Mouse (Mus musculus) c-Kit-positive CD71-positive TER-119-positive erythroid progenitor cells, embryonic 14.5 days (primary cell): Measurements from ENCODE around the gene Csnk1g2.
"Not testable (repeated sequence)": the region's sequence is repeated elsewhere in the genome, so short reads cannot be mapped to it uniquely, and the experiment has no call there.

Experiments
- DNase-seq: peaks from one replicate; pipeline ENCODE4 v3.0.0-alpha.2; 2013; ENCODE audit warnings: low spot score

The Csnk1g2 gene

GRCm38 (mm10) chr10:80623457-80624191, 986 bp downstream of the Csnk1g2 start:
- DNase-seq, result no peak

DNA sequence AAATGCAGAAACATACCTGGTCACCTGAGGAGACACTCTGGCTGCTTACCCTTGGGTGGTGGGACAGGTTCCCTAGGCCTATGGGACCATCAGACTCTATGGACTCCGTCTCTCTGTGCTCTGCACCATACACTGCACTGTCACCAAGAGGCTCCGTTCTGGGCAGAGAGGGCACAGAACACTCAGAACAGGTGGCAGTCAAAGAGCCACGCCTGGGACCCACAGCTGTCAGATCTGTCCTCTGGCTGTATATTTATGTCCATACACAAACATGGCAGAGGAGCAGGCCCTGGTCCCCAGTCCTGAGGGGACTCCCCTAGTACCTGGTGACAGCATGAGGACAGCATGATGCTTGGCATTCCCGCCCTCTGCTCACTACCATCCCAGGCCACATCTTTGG, 3.1 kb downstream of the Csnk1g2 start:
- DNase-seq, result no peak

GRCm38 (mm10) chr10:80627685-80628084, 5.0 kb downstream of the Csnk1g2 start:
- DNase-seq, result no peak

DNA sequence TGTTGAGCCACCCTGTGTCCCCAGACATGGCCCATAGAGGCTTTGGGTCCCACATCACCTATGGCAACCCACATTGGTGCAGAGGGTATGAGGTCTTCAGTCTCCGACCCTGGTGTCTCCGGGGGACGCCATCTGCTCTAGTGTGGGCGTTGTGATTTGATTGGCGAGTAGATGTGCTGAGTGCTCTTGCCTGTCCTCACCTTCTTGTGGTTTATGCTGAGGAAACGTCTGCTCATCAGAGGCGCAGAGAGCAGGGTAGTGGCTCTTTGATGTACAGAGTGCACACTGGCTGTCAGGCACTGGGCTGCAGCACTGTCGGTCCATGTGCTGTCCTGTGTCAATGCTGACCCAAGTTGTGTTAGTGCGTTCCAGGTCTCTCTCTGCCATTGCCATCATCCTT, 6.3 kb downstream of the Csnk1g2 start:
- no peak for DNase-seq

DNA sequence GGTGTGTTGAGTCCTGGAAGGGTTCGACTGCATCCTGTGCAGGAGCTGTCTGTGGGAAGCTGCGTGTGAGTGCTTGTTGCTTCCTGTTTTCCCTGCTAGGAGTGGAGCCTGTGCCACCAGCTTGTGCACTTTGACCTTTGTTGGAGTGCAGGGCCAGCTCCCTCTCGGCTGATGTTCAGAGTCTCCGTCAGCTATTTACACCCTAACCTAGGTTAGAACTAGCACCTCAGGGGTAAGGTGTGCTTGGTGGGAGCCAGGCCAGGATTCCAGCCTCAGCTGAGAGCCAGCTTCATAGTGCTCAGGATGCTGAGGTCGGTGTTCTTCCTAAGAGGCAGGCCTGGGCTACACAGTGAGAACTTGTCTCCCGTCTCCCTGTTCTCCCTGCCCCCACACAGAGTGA, 12.7 kb downstream of the Csnk1g2 start:
- DNase-seq, result no peak

DNA sequence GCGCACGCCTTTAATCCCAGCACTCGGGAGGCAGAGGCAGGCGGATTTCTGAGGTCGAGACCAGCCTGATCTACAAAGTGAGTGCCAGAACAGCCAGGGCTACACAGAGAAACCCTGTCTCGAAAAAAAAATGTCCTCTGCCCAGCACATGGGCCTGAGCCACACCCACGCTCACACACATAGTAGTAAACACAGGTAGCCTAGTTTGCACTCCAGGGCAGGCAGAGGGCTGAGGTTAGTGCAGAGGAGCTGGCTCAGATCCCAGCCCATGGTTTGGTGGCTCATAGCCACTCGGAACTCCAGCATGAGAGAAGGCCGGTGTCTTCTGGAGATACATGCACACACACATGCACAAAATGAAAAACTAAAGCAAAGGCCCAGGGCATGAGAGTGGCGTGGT, 24.3 kb downstream of the Csnk1g2 start:
- no peak for DNase-seq

GRCm38 (mm10) chr10:80649910-80650309, 27.3 kb downstream of the Csnk1g2 start:
- DNase-seq, result not testable (repeated sequence)

- no peak for DNase-seq
Observed at GRCm38 (mm10) chr10:80650392-80650791, 27.8 kb downstream of the Csnk1g2 start.

DNA sequence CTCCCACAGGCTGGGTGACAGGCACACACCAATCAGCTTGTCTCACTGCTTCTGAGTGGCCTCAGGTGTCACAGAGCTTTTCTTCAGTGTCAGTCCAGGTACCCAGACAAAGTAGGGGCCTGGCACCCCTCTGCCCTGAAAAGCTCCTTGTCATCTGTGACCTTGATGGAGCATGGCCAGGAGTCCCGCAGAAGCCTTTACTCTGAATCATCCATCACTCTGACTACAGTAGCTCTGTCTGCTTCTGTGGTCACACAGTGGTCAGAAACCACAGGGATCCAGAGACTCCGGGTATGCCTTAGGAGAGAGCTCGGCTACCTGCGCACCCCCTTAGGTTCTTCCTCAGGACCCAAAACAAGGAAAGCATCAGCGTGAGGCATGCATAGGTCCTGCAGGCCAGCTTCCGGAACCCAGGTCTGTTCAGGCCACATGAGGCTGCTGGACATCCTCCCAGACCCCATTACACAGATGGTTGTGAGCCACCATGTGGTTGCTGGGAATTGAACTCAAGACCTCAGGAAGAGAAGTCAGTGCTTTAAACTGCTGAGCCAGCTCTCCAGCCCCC, 30.6 kb downstream of the Csnk1g2 start:
- DNase-seq, result no peak

DNA sequence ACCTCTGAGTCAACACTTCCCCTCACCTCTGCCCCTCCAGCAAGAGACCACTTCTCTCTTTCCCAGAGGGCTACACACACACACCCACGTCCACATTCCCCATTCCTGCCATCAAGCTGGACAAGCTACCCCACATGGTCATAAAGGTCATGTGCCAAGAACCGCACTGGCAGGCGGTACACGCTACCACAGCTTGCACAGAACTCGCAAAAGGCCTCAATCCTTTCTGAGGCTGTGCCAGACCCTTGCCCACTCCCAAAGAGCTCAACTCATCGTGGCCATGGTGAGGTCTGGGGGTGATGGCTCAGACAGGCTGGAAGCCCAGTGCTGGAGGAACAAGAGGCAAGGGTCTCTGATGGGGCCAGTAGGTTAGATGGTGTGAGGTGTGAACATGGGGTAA, 32.2 kb downstream of the Csnk1g2 start:
- no peak for DNase-seq

DNA sequence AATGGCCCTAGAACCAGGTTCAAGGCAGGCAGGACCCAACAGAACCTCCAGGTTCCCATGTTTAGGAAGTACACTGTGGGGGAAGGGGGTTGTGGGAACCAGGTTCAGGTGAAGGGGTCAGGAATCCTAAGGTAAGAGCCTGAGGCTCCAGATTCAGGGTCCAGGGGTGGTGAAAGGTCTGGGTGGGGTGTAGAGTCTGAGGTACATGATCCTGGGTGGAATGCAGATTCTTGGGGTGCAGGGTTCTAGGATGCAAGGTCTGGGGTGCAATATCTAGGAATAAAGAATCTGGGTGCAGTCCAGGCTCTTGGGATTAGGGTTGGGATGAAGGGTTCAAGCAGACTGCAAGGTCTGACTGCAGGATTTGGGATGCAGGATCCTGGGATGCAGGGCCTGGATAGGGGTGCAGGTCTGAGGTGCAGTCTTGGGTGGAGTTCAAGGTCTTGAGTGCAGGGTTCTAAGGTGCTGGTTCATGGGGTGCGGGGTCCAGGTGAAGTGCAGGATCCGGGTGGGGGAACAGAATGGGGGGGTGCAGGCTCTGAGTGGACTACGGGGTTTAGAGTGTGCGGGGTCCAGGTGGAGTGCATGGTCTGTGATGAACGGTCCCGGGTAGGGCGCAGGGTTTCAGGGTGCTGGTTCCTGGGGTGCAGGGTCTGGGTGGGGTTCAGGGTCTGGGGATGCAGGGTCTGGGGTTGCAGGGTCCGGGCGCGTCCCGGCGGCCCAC, 32.9 kb downstream of the Csnk1g2 start:
- no peak for DNase-seq

DNA sequence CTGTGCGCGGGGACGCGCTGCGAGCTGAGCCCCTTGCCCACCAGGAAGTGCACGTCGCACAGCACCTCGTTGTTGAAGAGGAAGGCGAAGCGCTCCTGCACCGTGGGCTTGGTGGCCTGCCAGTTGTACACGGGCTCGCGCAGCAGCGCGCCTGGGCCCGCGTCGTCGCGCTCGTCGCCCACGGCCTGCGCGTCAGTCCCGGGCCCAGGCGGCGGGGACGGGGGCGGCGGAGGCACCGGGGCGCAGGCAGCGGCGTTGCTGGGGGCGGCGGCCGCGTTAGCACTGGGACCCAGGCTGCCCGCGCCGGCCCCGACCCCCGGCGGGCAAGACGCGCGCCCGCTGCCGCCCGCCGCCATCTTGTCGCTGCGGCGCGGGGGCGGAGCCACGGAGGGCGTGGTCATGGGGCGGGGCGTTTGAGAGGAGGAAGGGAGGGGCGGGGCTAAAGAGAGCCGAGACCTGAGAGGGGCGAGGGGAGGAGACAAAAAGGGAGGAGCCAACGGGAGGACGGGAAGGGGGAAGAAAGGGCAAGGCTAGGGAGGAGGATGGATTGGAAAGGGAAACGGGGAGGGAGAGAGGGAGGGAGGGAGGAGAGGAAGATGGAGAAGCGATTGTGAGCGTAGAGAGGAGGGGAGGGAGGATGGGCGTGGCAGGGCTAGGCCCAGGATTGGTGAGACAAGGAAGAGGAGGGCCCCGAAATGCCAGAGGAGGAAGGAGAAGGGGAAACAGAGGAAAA, 33.7 kb downstream of the Csnk1g2 start:
- peak; percentile 95 for DNase-seq

GRCm38 (mm10) chr10:80656863-80657623, 34.4 kb downstream of the Csnk1g2 start, which contains the start of gene Btbd2:
Btbd2 (minus strand) TSS chr10:80657071.
- DNase-seq, result peak; percentile 65

DNA sequence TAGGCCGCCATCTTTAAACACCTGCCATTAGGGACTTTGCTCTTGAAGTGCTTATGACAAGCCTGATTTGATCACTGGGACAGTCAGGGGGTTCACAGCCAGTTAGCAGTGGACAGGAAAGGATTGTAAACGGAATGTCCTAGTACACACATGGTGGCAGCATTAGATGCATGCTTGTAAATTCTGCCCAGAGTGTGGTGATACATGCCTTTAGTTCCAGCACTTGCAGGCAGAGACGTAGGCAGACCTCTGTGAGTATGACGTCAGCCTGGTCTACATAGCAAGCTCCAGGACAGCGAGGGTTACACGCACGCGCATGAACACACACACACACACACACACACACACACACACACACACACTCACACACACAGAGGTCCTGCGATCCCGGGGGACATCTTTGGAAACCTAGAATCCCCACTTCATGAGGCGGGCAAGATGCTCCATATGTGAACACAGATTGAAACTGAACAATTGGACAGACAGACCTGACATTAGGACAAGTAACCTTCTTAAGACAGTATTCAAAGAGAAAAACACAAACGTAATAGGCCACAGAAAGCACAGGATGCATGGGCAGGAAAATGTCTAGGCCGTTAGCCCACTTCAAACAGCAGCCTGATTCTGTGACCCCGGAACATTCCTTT, 35.7 kb downstream of the Csnk1g2 start:
- DNase-seq, result no peak

- peak; percentile 58 for DNase-seq
Observed at GRCm38 (mm10) chr10:80658841-80659202, 36.2 kb downstream of the Csnk1g2 start.

DNA sequence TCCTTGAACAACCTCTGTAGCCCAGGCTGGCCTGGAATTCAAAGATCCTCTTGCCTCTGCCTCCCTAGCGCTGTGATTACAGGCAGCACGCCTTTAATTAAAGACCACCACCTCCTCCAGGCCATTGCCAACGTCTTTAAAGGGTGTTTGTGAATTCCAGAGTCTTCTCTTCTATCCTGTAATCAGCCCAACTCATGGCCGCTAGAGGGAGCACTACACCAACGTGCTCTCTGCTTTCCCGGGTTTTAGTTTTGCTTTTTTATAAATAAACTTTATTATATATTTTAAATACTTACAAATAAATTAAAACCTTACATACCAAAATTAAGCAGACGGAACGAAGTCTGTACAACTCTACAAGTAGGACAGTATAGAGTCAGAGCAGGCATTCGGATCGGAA, 36.6 kb downstream of the Csnk1g2 start:
- peak; percentile 78 for DNase-seq

- DNase-seq, result peak; percentile 76
Observed at GRCm38 (mm10) chr10:80661149-80661548, 38.5 kb downstream of the Csnk1g2 start.

GRCm38 (mm10) chr10:80663485-80664196, 41.0 kb downstream of the Csnk1g2 start:
- no peak for DNase-seq

DNA sequence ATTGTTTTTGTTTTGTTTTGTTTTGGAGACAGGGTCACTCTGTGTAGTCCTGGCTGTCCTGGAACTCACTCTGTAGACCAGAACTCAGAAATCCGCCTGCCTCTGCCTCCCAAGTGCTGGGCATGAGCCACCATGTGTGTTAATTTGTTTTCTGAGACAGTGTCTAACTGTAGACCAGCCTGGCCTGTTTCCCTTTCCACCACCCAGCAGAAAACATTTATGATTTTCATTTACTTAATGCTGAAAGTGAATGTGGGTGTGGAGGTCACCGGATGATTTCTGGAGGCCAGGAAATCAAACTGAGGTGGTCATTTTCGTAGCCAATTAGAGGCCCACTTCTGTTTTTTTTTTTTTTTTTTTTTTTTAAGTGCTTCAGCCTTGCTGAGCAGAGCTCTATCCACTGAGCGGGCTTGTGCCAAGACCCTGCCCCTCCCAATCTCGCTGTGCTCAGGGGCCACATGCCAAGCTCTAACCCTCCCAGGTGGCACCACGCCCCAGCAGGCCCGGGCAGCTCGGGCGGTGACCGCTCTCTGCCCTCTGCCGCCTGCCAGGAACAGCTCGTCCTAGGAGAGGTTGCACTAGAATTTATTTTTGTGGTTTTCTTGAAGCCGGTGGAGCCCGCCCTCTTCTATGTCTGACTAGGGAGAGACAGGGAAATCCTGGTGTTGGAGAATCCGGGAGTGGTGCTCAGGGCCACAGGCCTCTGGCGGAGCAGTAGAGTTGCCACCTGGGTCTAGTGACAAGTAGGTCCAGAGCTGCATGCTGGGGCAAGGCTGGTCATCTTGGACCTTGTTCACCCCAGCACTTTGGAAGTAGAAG, 41.8 kb downstream of the Csnk1g2 start:
- DNase-seq, result no peak

DNA sequence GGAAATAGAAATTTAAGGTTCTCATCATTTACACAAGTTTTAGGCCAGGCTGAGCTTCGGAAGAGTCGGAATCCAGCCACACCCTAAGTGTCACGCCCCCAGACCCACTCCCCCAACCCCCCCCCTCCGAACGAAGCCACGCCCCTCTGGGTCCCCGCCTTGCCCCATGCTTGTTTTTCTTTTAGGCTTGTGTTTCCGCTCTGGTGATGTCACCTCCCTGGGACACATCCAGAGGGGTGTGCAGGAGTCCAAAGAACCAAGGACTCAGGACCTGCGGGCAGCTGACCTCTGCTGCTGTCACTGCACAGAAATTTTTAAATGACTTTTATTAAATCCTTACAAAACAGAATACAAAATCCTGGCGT, 42.4 kb downstream of the Csnk1g2 start:
- DNase-seq, result no peak
